Mouse (Mus musculus) cerebellum, adult 11 months (tissue): ENCODE results near the gene Elf3.
A peak's percentile ranks its signal among the peaks of the same experiment; 100 is the strongest.
"Not testable (repeated sequence)": the region's sequence is repeated elsewhere in the genome, so short reads cannot be mapped to it uniquely, and the experiment has no call there.

ENCODE experiments used
- DNase-seq: peaks from one replicate; pipeline ENCODE4 v3.0.0; 2022

Elf3 gene

GRCm38 (mm10) chr1:135258380-135259127, at the start of gene Elf3:
Elf3 (minus strand) TSS chr1:135258568.
- DNase-seq: peak; percentile 57

GRCm38 (mm10) chr1:135290908-135291307, 32.5 kb upstream of the Elf3 start:
- DNase-seq: no peak

- DNase-seq: no peak
Measured at GRCm38 (mm10) chr1:135286311-135286710, 27.9 kb upstream of the Elf3 start.

- DNase-seq: peak; percentile 74
Measured at GRCm38 (mm10) chr1:135283826-135284291, 25.5 kb upstream of the Elf3 start, which contains the start of gene Rnpep. Rnpep (minus strand) TSS chr1:135284084.

- DNase-seq: no peak
Measured at GRCm38 (mm10) chr1:135283287-135283825, 25.0 kb upstream of the Elf3 start.

GRCm38 (mm10) chr1:135282536-135283286, 24.3 kb upstream of the Elf3 start:
- no peak for DNase-seq

- no peak for DNase-seq
Measured at GRCm38 (mm10) chr1:135281841-135282240, 23.5 kb upstream of the Elf3 start.

- peak; percentile 31 for DNase-seq
Measured at GRCm38 (mm10) chr1:135280646-135281045, 22.3 kb upstream of the Elf3 start.

GRCm38 (mm10) chr1:135271371-135271770, 13.0 kb upstream of the Elf3 start:
- DNase-seq: peak; percentile 67

GRCm38 (mm10) chr1:135267663-135268446, 9.5 kb upstream of the Elf3 start:
- DNase-seq: no peak

GRCm38 (mm10) chr1:135265834-135266233, 7.5 kb upstream of the Elf3 start:
- DNase-seq: no peak

- DNase-seq: no peak
Measured at GRCm38 (mm10) chr1:135263316-135263715, 4.9 kb upstream of the Elf3 start.

- no peak for DNase-seq
Measured at GRCm38 (mm10) chr1:135262329-135262728, 4.0 kb upstream of the Elf3 start.

- no peak for DNase-seq
Measured at GRCm38 (mm10) chr1:135260931-135261330, 2.6 kb upstream of the Elf3 start.

GRCm38 (mm10) chr1:135259128-135259436, 714 bp upstream of the Elf3 start:
- peak; percentile 80 for DNase-seq

- DNase-seq: no peak
Measured at GRCm38 (mm10) chr1:135256299-135256698, 2.1 kb downstream of the Elf3 start.

GRCm38 (mm10) chr1:135252854-135253253, 5.5 kb downstream of the Elf3 start:
- DNase-seq: no peak

GRCm38 (mm10) chr1:135251405-135251804, 7.0 kb downstream of the Elf3 start:
- no peak for DNase-seq

GRCm38 (mm10) chr1:135250706-135251105, 7.7 kb downstream of the Elf3 start:
- DNase-seq: no peak

GRCm38 (mm10) chr1:135248434-135248850, 9.9 kb downstream of the Elf3 start:
- peak; percentile 42 for DNase-seq

- DNase-seq: no peak
Measured at GRCm38 (mm10) chr1:135244014-135244413, 14.4 kb downstream of the Elf3 start.

GRCm38 (mm10) chr1:135240206-135240605, 18.2 kb downstream of the Elf3 start:
- DNase-seq: not testable (repeated sequence)
